Mouse (Mus musculus) megakaryocyte, embryonic 14.5 days (primary cell): ENCODE measurements around the gene Saxo1.

Experiments
- FLI1 ChIP-seq: IDR thresholded peaks from 2 replicates; pipeline ENCODE4 v1.6.1; 2012; ENCODE audit warnings: low read length, inconsistent platforms, mixed read lengths
- GATA1 ChIP-seq: IDR thresholded peaks from 3 replicates; pipeline ENCODE4 v1.6.1; 2012; ENCODE audit warnings: mixed read lengths, low read length, inconsistent platforms, borderline replicate concordance

DNA sequence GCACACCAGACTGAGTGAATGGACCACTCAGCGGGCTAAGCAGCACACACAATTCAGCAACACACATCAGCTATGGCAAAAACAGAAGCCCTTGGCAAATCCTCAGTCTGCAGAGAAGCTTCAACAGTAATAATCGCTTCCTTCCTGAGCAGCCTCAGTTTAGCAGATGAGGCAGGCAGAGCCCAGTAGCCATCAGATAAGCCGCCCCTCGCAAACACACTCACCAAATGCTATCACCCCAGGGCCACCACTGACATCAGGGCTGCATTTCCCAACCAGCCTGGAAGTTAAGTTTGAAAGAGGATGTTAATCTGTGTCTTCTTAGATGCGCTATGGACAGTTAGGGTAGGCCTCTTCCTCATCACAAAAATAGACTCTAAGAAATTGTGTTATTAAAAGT is 130.8 kb downstream of the Saxo1 start:
- no peak for TF ChIP-seq FLI1
- TF ChIP-seq GATA1, result no peak
